Mouse (Mus musculus) left cerebral cortex, adult 18-20 months (tissue): ENCODE measurements around the gene Tdrd5. TPM values are rescaled to one million over a fixed set of nuclear protein-coding genes. Genes with fewer than 3 reads are reported as not detected.
"Not testable (repeated sequence)": the region's sequence is repeated elsewhere in the genome, so short reads cannot be mapped to it uniquely, and the experiment has no call there.

ENCODE experiments used
- DNase-seq, 2 experiments: peaks; one replicate each; pipeline ENCODE4 v3.0.0; 2021 to 2022; ENCODE audit warnings: low spot score in 2 of 2, mixed read lengths in 1 of 2
- total RNA-seq, 2 experiments: library from RNA; stranded (reverse); gene quantifications; 2 replicates each; pipeline ENCODE4 v1.2.3; 2021

The Tdrd5 gene
- total RNA-seq, 2 experiments from 2014 or later = 2.2 to 3.3 TPM

DNA sequence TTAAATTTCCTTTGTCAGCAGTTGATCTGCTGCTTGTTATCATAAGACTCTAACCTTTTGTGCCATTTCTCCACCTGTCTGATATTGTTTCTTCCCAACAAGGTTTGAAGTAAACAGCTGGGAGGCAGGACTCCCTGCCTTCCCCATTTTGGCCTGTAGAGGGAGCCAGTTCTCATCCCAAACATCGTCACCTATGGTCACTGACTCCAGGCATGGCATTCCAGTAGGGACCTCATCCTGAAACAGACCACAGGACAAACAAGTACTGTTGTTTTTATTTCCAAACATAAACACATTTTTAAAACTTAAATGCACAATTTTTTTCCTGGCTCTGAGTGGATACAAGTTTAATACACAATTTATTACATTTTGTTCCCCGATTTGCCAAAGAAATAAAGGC lies 40.1 kb downstream of the Tdrd5 start:
- DNase-seq = peak; percentile 53 to 61

DNA sequence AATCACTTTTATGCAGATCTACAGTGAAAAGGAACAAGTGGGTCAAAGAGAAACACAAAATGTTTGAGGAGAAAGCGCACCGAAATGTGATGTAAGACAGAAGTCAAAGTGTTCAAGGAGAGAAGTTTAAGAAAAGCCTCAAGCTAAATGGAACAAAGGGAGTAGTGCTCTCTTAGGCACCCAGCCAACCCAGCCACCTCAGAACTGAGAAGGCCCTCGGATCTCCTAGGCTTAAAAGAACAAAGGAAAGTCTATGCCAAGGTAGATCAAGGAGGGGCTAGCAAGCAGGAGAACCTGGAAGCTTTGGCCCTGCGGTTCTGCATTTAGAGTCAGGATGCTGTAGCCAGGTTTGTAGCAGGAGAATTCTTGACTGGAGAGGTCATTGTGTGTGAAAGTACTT lies 48.6 kb downstream of the Tdrd5 start:
- no peak for DNase-seq

GRCm38 (mm10) chr1:156251096-156251495 lies 52.4 kb downstream of the Tdrd5 start:
- not testable (repeated sequence) for DNase-seq

GRCm38 (mm10) chr1:156247893-156248292 lies 55.6 kb downstream of the Tdrd5 start:
- no peak for DNase-seq

DNA sequence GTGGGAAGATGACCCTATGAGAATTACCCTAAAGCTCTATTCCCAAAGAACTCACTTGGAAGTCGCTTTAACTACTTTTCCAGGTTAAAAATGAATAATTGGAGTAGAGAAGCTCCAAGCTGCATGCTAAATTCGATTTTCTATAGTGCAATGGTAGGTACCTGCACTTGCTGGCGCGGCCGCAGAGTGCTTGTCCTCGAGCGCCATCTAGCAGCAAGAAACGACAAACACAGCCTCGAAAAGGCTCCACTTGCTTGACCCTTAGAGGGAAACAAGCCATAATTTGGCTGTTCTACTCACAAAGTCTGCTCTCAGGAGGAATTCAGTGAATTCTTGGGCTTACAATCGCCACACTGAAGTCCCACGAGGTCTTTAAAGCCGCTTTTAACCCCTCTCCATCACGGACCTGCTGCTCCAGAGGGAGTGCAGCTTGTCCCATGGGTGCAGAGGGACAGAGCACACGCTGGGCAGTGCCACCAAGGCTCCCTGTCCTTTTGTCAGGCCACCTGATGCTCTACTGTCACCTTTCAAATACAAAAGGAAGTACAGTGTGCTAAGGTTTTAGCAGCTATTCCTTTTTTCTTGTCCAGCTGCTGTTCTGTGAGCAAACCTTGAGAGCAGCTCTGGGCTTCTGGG lies 61.6 kb downstream of the Tdrd5 start:
- DNase-seq = peak; percentile 42 to 61

GRCm38 (mm10) chr1:156241035-156241434 lies 62.4 kb downstream of the Tdrd5 start:
- DNase-seq = peak in 1 of 2 experiments; percentile 12

GRCm38 (mm10) chr1:156231122-156231521 lies 72.3 kb downstream of the Tdrd5 start:
- no peak for DNase-seq

DNA sequence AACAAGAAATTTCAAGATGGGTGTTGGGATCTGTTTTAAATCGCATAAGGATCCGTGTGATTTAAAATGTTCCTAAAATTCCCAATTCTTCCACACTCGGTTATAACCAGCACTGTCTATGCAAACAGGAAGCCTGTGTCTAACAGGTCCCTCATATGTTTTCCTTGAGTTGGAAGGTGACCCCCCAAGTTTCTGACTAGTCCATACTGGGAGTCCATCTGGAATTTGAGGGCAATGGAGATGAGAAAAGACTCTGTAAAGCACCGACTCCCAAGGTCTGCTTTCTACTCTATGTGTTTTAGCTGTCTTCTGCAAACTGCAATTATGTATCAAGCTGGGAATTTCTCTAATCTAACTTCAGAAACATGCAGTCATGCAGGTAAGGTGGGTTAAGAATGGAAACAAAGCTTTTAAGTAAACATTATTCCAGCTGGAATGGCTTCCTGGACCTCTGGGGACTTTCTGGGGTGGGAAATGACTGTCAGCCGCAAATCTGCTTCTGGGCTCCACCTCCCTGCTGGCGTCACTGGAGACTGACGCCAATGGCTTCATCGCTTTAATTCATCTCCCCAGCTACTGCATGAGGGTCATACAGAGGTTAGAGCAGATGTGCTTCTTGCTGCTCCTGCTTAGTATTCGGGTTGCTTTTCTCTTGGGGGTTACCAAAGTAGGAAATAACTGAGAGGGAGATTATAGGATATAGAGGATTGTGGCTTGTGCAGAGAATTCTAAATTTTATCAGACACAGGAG lies 73.0 kb downstream of the Tdrd5 start:
- DNase-seq = peak in 1 of 2 experiments; percentile 3

GRCm38 (mm10) chr1:156229448-156229847 lies 74.0 kb downstream of the Tdrd5 start:
- DNase-seq = peak; percentile 62 to 70

DNA sequence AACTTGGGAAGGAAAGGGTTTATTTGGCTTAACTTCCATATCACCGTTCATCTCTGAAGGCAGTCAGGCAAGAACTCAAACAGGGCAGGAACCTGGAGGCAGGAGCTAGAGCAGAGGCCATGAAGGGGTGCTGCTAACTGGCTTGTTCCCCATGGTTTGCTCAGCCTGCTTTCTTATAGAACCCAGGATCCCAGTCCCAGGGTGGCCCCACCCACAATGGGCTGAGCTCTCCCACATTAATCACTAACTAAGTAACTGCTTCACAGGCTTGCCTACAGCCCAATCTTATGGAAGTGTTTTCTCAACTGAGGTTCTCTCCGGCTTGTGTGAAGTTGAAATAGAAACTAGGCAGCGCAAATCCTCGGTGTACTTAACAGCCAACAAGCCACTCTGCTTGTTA lies 74.7 kb downstream of the Tdrd5 start:
- no peak for DNase-seq

DNA sequence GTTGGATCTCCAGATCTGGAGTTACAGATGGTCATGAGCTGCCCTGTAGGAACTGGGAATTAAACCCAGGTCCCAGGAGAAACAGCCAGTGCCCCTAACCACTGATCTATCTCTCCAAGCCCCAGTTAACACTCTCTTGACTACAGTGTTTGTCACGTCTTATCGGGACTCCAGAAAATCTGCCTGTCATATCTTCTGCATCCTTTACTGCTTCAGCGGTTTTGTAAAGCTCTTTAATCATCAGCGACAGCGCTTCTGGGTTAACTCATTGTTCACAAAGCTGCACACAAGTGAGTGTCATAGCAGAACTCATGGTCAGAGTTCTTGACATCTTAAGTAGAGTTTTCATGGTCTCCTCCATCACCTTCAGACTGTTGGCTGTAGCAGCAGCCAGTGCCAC lies 76.6 kb downstream of the Tdrd5 start:
- no peak for DNase-seq

- DNase-seq = no peak
Observed at GRCm38 (mm10) chr1:156222205-156223000, 81.1 kb downstream of the Tdrd5 start.

GRCm38 (mm10) chr1:156221327-156221726 lies 82.1 kb downstream of the Tdrd5 start:
- no peak for DNase-seq

DNA sequence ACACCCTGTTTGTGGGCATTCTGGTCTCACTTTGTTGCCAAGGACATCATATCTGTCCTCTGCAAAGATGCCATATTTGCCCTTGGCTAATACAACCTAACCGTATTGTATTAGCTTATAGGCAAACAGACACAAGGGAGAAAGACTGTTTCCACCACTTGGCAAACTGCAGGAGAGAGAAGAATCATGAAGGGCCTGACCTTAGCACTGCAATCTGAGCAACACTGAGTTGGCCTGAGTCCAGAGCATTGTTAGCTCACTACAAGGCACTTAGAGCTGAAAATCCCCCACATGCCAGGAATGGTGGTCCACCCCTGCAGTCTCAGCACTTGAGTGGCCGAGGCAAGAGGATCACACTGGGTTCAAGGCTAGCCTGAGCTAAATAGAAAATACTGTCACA lies 84.9 kb downstream of the Tdrd5 start:
- no peak for DNase-seq

- DNase-seq = no peak
Observed at GRCm38 (mm10) chr1:156217941-156218340, 85.5 kb downstream of the Tdrd5 start.

- DNase-seq = peak in 1 of 2 experiments; percentile 11
Observed at GRCm38 (mm10) chr1:156217393-156217792, 86.1 kb downstream of the Tdrd5 start.

DNA sequence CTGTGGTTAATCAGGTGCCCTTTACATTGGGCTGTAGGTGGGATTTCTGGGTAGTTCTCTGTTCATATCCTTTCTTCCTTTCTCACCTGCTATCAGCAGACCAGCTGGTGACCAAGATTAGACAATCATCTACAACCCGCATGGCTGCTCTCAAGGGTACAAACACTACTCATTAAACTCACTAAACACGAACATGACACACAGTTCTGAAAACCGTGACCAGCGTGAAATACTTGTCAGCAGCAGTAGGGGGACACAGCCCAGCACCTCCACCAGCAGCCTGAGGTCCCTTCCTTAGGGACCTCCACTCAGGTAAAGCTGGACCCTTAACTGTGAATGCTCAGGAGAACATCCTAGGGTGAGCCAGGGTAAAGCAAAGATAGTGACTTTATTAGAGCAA lies 87.2 kb downstream of the Tdrd5 start:
- no peak for DNase-seq

- DNase-seq = no peak
Observed at GRCm38 (mm10) chr1:156214651-156215050, 88.8 kb downstream of the Tdrd5 start.

- no peak for DNase-seq
Observed at GRCm38 (mm10) chr1:156212923-156213322, 90.5 kb downstream of the Tdrd5 start.

DNA sequence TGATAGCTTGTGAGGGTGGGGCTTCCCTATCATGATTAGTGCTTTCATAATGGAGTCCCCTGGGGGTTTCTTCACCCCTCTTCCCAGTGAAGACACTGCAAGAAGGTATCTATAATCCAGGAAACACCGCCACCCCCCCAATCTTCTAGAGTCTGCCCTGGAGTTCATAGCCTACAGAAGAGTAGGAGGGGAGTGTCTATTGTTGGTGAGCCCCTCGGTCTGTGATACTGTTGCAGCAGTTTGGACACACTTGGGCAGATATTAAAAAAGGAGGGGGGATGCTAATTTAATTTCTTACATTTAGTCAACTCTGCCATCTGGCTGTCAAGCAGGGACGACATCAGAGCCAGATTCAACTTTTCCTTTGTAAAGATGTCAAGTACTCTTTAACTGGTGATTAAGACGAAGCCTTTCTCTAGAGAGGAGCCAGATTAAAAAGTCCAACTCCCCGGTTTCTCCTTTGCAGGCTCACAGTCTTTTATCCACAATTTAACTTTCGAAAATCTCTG lies 91.6 kb downstream of the Tdrd5 start:
- no peak for DNase-seq
